Mouse (Mus musculus): ENCODE measurements around the gene Unc13c.

DNA sequence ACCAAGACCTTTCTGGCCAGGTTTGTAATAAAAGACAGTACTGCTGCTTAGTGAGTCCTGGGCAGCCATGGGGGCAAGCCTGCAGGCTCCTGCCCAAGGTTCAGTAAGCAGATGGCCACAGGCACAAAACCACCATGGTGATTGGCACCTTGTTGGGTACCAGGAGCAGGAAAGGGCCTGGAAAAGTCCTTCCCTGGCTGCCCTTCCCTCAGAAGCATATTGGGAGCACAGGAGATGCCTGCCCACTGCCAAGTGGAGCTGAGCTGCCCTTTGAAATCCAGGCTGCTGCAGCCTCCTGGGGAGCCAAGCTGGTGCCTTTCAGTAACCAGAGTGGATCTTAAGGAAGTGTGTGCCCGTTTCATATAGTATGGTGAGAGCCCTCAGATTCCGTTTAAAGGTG, 41.5 kb downstream of the Unc13c start:
- TF ChIP-seq POLR2A (IDR thresholded peaks at IDR 0.05; ENCODE audit: borderline replicate concordance, insufficient read depth, low read length) = no peak
- no peak for TF ChIP-seq CTCF (IDR thresholded peaks at IDR 0.05; ENCODE audit: borderline replicate concordance, insufficient read depth, low read depth, low read length)
